Mouse (Mus musculus): Measurements from ENCODE around the gene Fzd2. TPM values are rescaled to one million over a fixed set of nuclear protein-coding genes. Genes with fewer than 3 reads are reported as not detected.
A peak's percentile ranks its signal among the peaks of the same experiment; 100 is the strongest.

Gene Fzd2
- polyA plus RNA-seq, 1 experiment from 2014 or later = 15.1 TPM

DNA sequence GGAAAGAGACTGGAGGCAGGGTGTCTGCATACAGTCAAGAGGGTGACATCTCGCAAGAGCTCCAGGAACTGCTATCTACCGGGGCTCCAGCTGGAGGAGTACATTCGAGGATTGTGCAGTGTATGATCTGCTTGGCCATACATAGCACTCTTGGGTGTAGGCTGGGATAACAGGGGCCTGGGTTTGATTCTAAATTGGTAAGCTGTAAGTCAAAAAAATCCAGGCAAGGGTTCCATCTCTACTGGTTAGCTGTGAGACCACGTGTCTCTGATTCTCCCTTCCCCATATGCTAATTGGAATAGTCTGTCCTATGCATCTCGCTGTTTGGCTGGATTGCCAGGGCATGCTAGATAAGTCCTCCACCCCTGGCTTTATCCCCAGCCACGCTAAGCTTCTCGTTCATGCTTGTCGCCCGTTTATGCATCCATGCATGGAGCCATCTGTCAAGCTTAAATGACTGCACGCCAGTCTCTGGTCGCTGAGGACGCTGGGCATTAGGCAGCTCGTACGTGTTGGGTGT is 20.8 kb downstream of the Fzd2 start:
- H3K36me3 ChIP-seq = no peaks in the 10 kb centered on the region
- peak; percentile 23 for ATAC-seq (replicated peaks; ENCODE audit: insufficient number of reproducible peaks, insufficient read depth, low FRiP score, low read depth)
- H3K27me3 ChIP-seq = no peaks in the 10 kb centered on the region
- H3K4me2 ChIP-seq = peak overlapping the region; percentile 49; the same call in 1 of the 2 replicates
- 36% methylated on average over 14 of the region's 14 CpGs for WGBS
- H3K4me3 ChIP-seq = no peak overlapping the region
- peak overlapping the region; percentile 75 for H3K27ac ChIP-seq
- H3K4me1 ChIP-seq (replicated peaks) = peaks cover 29% of the 10 kb centered on the region
- H3K9ac ChIP-seq = no peak overlapping the region
- no peaks in the 10 kb centered on the region for H3K9me3 ChIP-seq (replicated peaks)

DNA sequence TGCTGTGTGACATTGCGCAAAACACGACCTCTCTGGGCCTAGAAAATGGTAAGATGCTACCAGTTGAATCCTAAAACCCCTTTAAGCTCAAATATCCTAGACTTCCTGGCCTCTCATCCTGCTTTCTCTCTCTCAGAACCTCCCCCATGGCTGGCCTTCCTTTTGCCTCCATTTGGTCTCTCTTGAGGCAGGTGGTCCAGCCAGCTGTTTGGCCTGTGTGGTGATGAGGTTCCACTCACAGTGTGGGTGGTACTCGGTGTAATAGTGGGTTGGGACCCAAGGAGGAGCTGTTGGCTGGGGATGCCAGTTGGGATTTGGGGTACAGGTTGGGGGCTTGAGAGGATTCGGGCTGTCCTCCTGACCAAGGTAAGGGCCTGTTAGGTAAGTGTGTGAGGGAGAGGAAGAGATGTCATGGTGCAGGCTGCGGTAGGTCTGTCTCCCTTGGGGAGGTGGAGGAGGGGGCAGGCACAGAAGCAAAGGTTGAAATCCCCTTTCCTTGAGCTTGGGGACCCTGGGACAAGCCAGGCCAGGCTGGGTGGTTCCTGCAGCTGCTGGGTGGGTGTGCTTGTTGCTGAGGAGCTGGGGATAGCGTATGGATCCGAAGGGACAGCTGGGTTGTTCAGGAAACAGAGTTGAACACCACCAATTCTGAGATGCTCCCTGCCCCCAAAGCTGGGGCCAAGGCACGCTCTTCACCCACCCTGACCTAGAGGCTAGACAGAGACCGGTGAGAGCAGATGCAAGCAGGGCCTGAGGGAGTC is 23.2 kb downstream of the Fzd2 start:
- H3K4me2 ChIP-seq = no peak overlapping the region
- 87% methylated on average over 9 of the region's 9 CpGs for WGBS
- H3K36me3 ChIP-seq = no peaks in the 10 kb centered on the region
- no peak overlapping the region for H3K27ac ChIP-seq
- H3K4me3 ChIP-seq = no peak overlapping the region
- no peaks in the 10 kb centered on the region for H3K27me3 ChIP-seq
- H3K9me3 ChIP-seq (replicated peaks) = no peaks in the 10 kb centered on the region
- ATAC-seq (replicated peaks; ENCODE audit: insufficient number of reproducible peaks, insufficient read depth, low FRiP score, low read depth) = no peak
- H3K4me1 ChIP-seq (replicated peaks) = peaks cover 39% of the 10 kb centered on the region
- no peak overlapping the region for H3K9ac ChIP-seq

DNA sequence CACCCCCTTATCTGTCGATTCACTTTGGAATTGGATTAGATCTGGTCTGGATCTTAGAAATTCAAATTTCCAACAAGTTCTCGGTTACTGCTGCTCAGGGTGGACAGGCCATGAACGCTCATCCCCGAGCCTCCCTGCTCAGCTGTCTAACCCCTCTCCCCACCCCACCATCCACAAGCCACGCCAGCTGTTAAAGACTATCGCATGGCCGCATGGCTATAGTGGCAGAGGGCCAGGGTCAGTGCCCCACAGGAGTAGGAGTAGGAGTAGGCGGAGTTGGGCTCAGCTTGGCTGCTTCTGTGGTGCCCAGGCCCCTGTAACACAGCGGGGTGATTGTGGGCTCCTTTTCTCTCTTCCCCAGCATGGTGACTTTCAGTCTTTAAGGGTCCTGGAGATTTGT is 24.3 kb downstream of the Fzd2 start:
- no peak for ATAC-seq (replicated peaks; ENCODE audit: insufficient number of reproducible peaks, insufficient read depth, low FRiP score, low read depth)
- H3K4me3 ChIP-seq = no peak overlapping the region
- H3K9me3 ChIP-seq (replicated peaks) = no peaks in the 10 kb centered on the region
- H3K27me3 ChIP-seq = no peaks in the 10 kb centered on the region
- peaks cover 48% of the 10 kb centered on the region for H3K4me1 ChIP-seq (replicated peaks)
- H3K4me2 ChIP-seq = no peak overlapping the region
- H3K36me3 ChIP-seq = no peaks in the 10 kb centered on the region
- H3K27ac ChIP-seq = no peak overlapping the region
- no peak overlapping the region for H3K9ac ChIP-seq
- WGBS = 74% methylated on average over 9 of the region's 9 CpGs

DNA sequence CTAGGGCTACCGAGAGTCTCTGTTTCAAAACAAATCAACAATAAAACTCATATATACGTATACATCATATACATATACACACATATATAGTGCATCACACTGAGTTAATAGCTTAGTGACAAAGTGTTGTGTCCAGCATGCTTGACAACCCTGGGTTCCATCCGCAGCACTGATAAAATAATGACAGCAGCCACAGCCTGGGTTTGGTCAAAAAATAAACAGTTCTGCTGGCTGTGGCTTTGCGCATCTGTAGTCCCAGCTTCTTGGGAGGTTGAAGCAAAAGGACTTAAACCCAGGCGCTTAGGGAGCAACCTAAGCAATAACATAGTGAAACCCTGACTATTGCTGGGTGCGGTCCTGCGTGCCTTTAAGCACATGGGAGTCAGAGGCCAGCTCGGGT is 25.2 kb downstream of the Fzd2 start:
- H3K4me1 ChIP-seq (replicated peaks) = peaks cover 42% of the 10 kb centered on the region
- ATAC-seq (replicated peaks; ENCODE audit: insufficient number of reproducible peaks, insufficient read depth, low FRiP score, low read depth) = no peak
- 0 out of 2 replicates have a peak overlapping the region, but pooled peaks have one; percentile 2 for H3K9ac ChIP-seq
- H3K27ac ChIP-seq = no peak overlapping the region
- H3K36me3 ChIP-seq = no peaks in the 10 kb centered on the region
- no peaks in the 10 kb centered on the region for H3K27me3 ChIP-seq
- no peak overlapping the region for H3K4me3 ChIP-seq
- H3K4me2 ChIP-seq = no peak overlapping the region
- no peaks in the 10 kb centered on the region for H3K9me3 ChIP-seq (replicated peaks)
- 53% methylated on average over 8 of the region's 8 CpGs for WGBS

DNA sequence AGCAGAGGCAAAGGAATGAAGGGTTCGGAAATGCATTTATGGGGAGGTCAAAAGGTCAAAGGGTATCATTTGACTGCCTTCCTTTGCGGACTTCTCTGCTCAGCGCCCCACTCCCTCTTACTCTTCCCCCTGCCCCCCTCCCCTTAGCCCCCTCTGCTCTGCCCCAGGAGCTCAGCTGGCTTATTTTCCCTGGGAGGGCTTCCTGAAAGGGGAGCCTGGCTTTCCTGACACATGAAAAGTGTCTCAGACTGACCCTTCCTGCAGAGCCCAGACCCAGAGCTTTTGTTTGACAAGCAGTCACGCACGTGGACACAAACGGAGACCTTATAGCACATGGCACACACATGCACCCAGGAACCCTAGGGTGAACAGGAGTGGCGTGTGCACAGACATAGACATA is 26.5 kb downstream of the Fzd2 start:
- Histone ChIP-seq H3K36me3 (no peaks in the 10 kb centered on the region), H3K27me3 (no peaks in the 10 kb centered on the region), H3K27ac (no peak overlapping the region), H3K9ac (no peak overlapping the region), H3K4me2 (no peak overlapping the region), H3K4me1 (replicated peaks) (peaks cover 30% of the 10 kb centered on the region), H3K4me3 (no peak overlapping the region), H3K9me3 (replicated peaks) (no peaks in the 10 kb centered on the region)
- ATAC-seq (replicated peaks; ENCODE audit: insufficient number of reproducible peaks, insufficient read depth, low FRiP score, low read depth) = no peak
- 35% methylated on average over 7 of the region's 7 CpGs for WGBS

DNA sequence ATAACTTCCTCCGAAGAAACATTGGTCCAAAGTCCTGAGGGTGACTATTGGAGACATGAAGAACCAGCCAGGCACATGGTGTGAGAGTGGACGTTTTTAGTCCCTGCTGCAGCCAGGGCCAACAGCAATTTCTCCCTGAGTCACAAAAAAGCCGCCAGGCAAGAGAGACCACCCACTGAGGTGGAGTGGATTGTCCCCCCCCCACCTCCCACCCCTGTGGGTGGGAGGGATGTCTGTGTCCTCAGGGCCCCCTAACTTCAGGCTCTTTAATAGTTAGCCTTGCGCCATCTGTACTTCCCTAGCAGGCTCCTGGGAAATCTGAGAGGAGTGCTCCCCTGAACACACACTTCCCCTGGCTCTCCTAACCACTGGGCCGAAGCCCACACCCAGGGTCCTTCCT is 27.0 kb downstream of the Fzd2 start:
- H3K4me1 ChIP-seq (replicated peaks) = peaks cover 30% of the 10 kb centered on the region
- no peak overlapping the region for H3K4me2 ChIP-seq
- H3K9me3 ChIP-seq (replicated peaks) = no peaks in the 10 kb centered on the region
- no peak overlapping the region for H3K9ac ChIP-seq
- no peak for ATAC-seq (replicated peaks; ENCODE audit: insufficient number of reproducible peaks, insufficient read depth, low FRiP score, low read depth)
- H3K27me3 ChIP-seq = no peaks in the 10 kb centered on the region
- H3K36me3 ChIP-seq = no peaks in the 10 kb centered on the region
- H3K4me3 ChIP-seq = no peak overlapping the region
- 62% methylated on average over 5 of the region's 5 CpGs for WGBS
- no peak overlapping the region for H3K27ac ChIP-seq

DNA sequence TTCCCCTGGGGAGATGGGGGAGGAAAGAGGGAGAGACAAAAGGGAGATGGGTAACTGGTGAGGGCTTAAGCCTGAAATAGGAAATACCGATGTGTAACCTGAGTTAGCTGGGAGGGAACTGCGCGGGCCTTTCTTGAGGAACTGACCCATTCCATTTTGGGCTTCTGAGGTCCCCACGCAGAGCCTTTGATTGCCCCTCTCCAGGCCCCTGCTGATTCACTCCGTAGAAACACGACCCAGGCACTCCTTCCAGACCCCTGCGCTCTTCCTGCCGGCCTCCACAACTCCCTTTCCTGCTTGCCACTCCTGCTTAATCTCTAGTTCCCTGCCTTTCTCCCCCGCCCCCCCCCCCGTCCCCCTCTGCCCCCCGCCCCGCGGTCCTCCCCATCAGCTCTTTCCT is 28.5 kb downstream of the Fzd2 start:
- H3K4me1 ChIP-seq (replicated peaks) = peaks cover 37% of the 10 kb centered on the region
- no peak overlapping the region for H3K4me3 ChIP-seq
- no peaks in the 10 kb centered on the region for H3K9me3 ChIP-seq (replicated peaks)
- 13% methylated on average over 12 of the region's 13 CpGs for WGBS
- H3K36me3 ChIP-seq = no peaks in the 10 kb centered on the region
- no peaks in the 10 kb centered on the region for H3K27me3 ChIP-seq
- peak overlapping the region; percentile 47 for H3K4me2 ChIP-seq
- 0 out of 2 replicates have a peak overlapping the region, but pooled peaks have one; percentile 9 for H3K27ac ChIP-seq
- no peak for ATAC-seq (replicated peaks; ENCODE audit: insufficient number of reproducible peaks, insufficient read depth, low FRiP score, low read depth)
- no peak overlapping the region for H3K9ac ChIP-seq

DNA sequence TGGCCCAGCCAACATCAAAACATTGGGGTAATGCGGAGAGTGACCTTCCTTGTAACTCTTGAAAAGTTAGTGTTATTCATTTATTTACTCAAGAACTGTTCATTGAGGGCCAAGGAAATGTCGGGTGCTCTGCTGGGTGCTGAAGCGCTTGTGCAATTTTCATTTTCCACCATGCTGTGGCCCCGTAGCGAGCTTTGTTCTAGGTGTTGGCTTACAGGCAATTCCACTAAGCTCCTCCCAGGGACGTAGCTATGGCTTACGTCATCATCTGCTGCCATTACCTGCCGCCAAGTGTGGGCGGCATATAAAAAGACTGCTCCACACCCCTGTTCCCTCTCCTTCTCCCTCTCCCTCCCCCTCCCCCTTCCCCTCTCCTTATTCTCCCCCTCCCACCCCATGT is 29.2 kb downstream of the Fzd2 start:
- no peak overlapping the region for H3K4me3 ChIP-seq
- ATAC-seq (replicated peaks; ENCODE audit: insufficient number of reproducible peaks, insufficient read depth, low FRiP score, low read depth) = no peak
- WGBS = 26% methylated on average over 9 of the region's 9 CpGs
- no peak overlapping the region for H3K27ac ChIP-seq
- no peaks in the 10 kb centered on the region for H3K9me3 ChIP-seq (replicated peaks)
- no peaks in the 10 kb centered on the region for H3K36me3 ChIP-seq
- peaks cover 37% of the 10 kb centered on the region for H3K4me1 ChIP-seq (replicated peaks)
- H3K9ac ChIP-seq = no peak overlapping the region
- no peaks in the 10 kb centered on the region for H3K27me3 ChIP-seq
- H3K4me2 ChIP-seq = peak overlapping the region; percentile 47

DNA sequence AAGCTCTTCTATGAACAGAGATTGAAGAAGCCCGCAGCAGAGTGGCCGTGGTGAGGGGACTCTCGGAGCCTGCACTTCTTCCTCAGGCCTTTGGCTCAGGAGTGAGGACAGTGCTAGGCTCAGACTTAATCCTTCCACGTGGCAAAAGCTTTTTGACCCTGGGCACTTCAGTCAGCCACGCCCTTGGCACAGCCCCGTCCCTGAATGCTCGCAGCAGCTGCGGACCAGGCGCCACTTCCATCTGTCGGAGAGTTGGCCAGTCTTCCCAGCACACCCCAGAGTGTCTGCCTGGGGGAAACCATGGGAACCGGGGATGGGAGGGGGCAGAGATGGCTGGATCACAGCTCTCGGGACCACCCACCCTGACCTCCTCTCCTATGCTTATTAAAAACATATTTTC is 32.7 kb downstream of the Fzd2 start:
- Histone ChIP-seq H3K4me1 (replicated peaks) (peaks cover 37% of the 10 kb centered on the region), H3K9me3 (replicated peaks) (no peaks in the 10 kb centered on the region), H3K4me2 (no peak overlapping the region), H3K9ac (0 out of 2 replicates have a peak overlapping the region, but pooled peaks have one; percentile 14), H3K36me3 (no peaks in the 10 kb centered on the region), H3K27me3 (no peaks in the 10 kb centered on the region), H3K27ac (no peak overlapping the region), H3K4me3 (no peak overlapping the region)
- whole genome bisulfite sequencing = 41% methylated on average over 12 of the region's 12 CpGs
- ATAC-seq (replicated peaks; ENCODE audit: insufficient number of reproducible peaks, insufficient read depth, low FRiP score, low read depth) = peak; percentile 52

DNA sequence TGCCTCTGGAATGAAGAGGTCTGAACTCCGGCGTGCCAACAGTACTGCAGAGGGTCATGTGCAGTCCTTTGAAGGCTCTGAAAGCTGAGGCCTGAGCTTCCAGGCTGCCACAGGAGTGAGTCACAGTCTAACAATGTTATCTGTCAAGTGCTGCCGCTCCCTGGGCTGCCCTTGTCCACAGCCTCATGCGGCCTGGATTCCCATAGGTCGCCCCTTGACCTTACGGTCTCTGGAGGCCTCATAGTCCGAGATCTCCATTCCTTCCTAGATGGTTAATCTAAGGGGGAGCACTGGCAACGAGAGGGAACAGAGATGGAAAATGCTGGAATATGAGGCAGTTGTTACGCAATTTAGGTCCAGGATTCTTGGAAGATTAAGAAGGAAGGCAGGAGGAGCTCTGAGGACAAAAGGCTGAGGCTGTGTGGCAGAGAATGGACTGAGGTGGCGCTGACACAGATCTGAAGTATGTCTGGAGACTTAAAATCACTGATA is 39.7 kb downstream of the Fzd2 start:
- H3K27me3 ChIP-seq = no peaks in the 10 kb centered on the region
- peak overlapping the region; percentile 89 for H3K27ac ChIP-seq
- H3K4me3 ChIP-seq = no peak overlapping the region
- 16% methylated on average over 10 of the region's 10 CpGs for WGBS
- ATAC-seq (replicated peaks; ENCODE audit: insufficient number of reproducible peaks, insufficient read depth, low FRiP score, low read depth) = peak; percentile 86
- peaks cover 48% of the 10 kb centered on the region for H3K4me1 ChIP-seq (replicated peaks)
- H3K9me3 ChIP-seq (replicated peaks) = no peaks in the 10 kb centered on the region
- H3K9ac ChIP-seq = no peak overlapping the region
- H3K4me2 ChIP-seq = no peak overlapping the region
- no peaks in the 10 kb centered on the region for H3K36me3 ChIP-seq

DNA sequence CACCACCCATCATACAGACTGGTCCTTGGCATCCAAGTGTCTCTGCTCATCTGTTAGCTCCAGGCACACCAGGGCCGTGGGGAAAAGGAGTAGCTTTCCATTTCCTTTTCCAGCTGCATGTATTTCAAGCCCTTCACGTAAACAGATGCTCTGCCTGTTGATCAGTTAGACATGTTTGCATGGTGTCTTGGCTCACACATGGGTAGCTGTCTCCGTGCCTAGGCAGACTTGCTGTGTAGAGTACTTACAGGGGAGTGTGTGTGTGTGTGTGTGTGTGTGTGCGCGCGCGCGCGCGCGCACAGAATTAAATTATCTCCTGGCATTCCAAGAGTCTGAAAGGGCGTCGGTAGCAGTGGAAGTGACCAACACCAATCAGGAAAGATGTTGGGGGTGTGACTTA is 42.0 kb downstream of the Fzd2 start:
- H3K27ac ChIP-seq = peak overlapping the region; percentile 69; the same call in 1 of the 2 replicates
- ATAC-seq (replicated peaks; ENCODE audit: insufficient number of reproducible peaks, insufficient read depth, low FRiP score, low read depth) = no peak
- H3K9me3 ChIP-seq (replicated peaks) = no peaks in the 10 kb centered on the region
- H3K27me3 ChIP-seq = no peaks in the 10 kb centered on the region
- H3K9ac ChIP-seq = no peak overlapping the region
- H3K4me3 ChIP-seq = no peak overlapping the region
- 70% methylated on average over 13 of the region's 13 CpGs for WGBS
- H3K4me2 ChIP-seq = peak overlapping the region; percentile 21
- H3K4me1 ChIP-seq (replicated peaks) = peaks cover 31% of the 10 kb centered on the region
- no peaks in the 10 kb centered on the region for H3K36me3 ChIP-seq

DNA sequence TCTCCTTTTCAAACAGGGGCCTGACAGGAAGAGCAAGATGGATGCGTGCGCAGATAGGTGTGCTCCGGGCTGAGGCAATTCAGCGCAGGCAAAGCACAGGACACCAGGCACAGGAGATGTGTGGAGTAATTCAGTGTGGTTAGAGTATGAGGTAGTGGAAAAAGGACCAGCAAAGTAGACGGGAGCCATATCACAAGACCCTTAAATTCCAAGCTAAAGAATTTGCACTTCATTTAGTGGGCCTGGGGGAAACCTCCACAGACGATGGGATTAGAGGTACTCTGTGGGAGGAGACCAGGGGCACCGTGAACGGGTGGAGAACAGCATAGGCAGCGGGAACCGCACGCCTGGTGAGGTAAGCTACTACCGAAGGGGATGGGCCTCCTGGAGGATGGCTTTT is 43.7 kb downstream of the Fzd2 start:
- Histone ChIP-seq H3K9ac (no peak overlapping the region), H3K4me3 (no peak overlapping the region), H3K4me1 (replicated peaks) (peaks cover 32% of the 10 kb centered on the region), H3K9me3 (replicated peaks) (no peaks in the 10 kb centered on the region), H3K4me2 (no peak overlapping the region), H3K27me3 (peaks cover 2% of the 10 kb centered on the region; the same call in 1 of the 2 replicates), H3K27ac (no peak overlapping the region), H3K36me3 (no peaks in the 10 kb centered on the region)
- ATAC-seq (replicated peaks; ENCODE audit: insufficient number of reproducible peaks, insufficient read depth, low FRiP score, low read depth) = no peak
- 60% methylated on average over 12 of the region's 12 CpGs for WGBS

Data from heart, embryonic 15.5 days (tissue).